Mouse (Mus musculus) testis, adult 10 weeks (tissue): ENCODE data around the gene Zbtb26. TPM values are rescaled to one million over a fixed set of nuclear protein-coding genes. Genes with fewer than 3 reads are reported as not detected.

Source experiments
- polyA plus RNA-seq: library from polyadenylated mRNA; stranded (reverse); fragments of 350-450 nt; fragmentation: Illumina TruSeq; extraction: RNeasy Lipid Tissue Mini Kit (QIAGEN cat#74804); gene quantifications from one replicate; pipeline ENCODE4 v1.2.3, GENCODE M21; 2014; ENCODE audit warnings: low read depth, low replicate concordance

The Zbtb26 gene
- polyA plus RNA-seq = 12.5 TPM

DNA sequence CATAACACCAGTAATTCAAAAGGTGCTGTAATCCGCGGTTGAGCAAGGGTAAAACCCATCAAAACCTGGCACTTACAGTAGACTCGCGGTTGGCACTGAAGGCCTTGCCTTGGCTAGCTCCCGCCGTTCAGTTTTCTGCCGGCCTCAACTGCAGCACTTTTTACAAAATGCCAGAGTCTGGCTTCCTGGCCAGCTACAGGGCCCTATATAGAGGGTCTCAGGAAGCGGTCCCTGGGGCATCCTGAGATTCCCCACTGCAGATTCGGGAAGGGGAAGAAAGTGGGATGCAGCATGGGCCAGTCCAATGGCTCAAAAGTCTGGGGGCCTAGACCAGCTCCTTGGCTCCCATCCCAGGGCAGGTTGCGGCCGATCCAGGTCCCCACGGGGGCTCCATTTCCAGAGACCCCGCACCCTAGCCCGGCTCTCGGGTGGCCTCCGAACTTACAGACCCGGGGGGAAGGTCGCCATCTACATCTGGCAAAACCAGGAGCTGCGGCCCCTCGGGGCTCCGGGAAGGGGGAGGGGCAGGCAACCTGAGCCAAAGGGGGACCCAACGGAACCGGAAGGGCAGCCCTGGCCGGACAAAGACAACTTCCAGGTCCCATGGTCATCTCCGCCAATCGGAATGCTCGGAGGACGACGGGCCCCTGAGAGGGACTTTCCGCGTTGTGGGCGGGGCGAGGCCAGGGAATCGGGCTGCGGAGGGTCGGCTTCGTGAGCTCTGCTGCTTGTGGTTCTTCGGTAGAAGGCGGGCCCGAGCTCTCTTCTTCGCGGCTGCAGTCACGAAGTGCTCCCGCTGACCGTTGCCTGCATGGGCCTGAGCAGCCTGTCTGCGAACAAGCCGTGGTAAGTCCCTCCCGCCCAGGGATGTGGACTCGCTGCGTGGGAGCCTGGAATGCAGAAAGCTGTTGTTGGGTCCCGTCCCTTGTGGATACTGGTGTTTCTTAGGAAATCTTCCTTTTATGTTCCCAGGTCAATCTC is at the start of gene Zbtb26, which contains the start of the genes Zbtb6 and Rabgap1:
Zbtb26 (minus strand) TSS at position 525 of the 981 bp plus-strand sequence.
Zbtb6 (minus strand) TSS at position 561 of the 981 bp plus-strand sequence.
Rabgap1 (plus strand) TSS at position 669 of the 981 bp plus-strand sequence.

DNA sequence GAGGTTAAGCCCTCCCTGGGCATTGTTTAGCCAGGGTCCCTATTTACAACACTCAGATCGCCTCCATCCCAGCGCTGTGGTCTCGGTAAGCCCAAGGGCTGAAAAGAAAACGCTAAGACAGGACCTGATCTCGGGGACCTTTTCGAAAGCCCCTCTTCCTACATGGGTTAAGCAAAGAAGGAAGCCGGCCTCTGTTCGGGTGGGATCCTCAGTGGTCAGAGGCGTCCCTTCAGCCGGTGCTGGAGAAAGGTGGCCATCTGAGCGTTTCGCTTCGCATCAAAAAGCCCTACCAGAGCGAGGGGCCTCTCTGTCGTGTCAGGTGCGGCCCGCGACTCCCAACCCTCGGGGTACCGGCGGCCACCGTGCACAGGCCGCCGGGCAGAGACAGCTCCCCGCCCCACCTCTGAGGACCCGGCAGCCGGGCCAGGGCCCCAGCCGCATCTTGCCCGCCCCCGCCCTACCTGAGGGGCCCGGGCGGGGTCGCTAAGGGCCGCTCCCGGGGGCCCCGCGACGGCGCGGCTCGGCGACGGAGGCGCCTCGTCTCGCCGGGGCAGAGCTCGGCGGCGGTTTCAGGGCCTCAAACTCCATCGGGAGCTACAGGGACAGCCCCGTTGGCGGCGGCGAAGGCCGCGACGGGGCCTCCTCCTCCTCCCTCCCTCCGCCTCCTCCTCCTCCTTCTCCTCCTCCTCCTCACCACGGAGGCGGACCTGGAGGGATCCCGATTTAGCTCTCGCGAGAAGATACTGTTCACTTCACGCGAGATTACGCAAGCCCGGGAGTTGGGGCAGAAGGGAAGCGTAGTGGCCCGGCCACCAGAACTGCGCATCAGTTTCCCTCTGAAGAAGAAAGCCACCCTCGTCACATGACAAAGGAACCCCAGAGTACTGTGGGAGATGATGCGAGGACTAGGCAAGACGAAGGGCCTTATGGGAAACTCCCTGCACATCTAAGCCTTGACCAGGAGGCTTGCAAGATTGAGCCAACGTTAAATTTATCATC is 20.3 kb downstream of the Zbtb26 start, which contains the start of gene Rc3h2:
Rc3h2 (minus strand) TSS at position 598 of the 999 bp plus-strand sequence.

Other genes with a start within 250 kb of the Zbtb26 start
- not detected for gene Olfr366, start 231.6 kb downstream of the Zbtb26 start, polyA plus RNA-seq
- gene Olfr368, start 116.6 kb downstream of the Zbtb26 start, polyA plus RNA-seq = not detected
- gene Pdcl, start 83.8 kb downstream of the Zbtb26 start, polyA plus RNA-seq = 14.0 TPM
- 32.1 TPM for gene Rc3h2, start 20.2 kb downstream of the Zbtb26 start, polyA plus RNA-seq
- 16.0 TPM for gene Zbtb6, start within 50 bp of the Zbtb26 start, polyA plus RNA-seq
- 37.5 TPM for gene Rabgap1, start 144 bp upstream of the Zbtb26 start, polyA plus RNA-seq
- gene Gpr21, start 73.2 kb upstream of the Zbtb26 start, polyA plus RNA-seq = 0.15 TPM